9 mouse cellular contexts compared by ENCODE assay signal in the genomic region with DNA sequence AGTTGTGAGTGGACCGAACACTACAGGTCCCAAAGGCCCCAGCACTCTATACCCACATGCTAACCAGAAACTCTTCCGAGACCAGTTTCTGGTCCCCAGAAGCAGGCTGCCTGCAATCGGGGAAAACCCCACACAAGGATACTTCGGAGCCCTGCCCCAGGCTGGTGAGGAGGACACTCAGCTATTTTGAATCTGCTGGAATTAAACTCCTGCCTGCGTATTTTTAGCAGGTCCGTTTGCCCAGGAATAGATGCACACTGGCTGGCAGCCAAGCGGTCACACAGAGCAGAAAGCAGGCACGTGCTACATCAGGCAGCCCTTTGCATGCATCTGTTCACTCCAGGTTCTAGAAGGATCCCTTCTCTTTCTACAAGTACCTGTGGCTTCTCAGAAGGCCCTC. TPM values are rescaled to one million over a fixed set of nuclear protein-coding genes. Genes with fewer than 3 reads are reported as not detected.
DNase-seq lines count a peak whose midpoint lies in the region; ATAC-seq and TF ChIP-seq lines count a peak whose summit lies in the region.
"Had no signal": no experiment of that assay in that cellular context is flagged by ENCODE, and none has a peak within 500 bp of the region (broad histone marks: within the 10 kb centered on the region; RNA-seq: fewer than 3 reads in every experiment).

No protein-coding gene starts in this region.

- no peak for TF ChIP-seq CTCF in bone marrow macrophage, adult 2 months (IDR thresholded peaks at IDR 0.05; ENCODE audit: low read depth, low read length)
- no peak for TF ChIP-seq CTCF in lung, adult 2 months (IDR thresholded peaks at IDR 0.05; ENCODE audit: insufficient read depth, low read length)

- H3K9ac ChIP-seq in forebrain, embryonic 14.5 days (ENCODE audit: low read length): no peak overlapping the region
- no peak overlapping the region for H3K9ac ChIP-seq in forebrain, embryonic 16.5 days (replicated peaks; ENCODE audit: low read depth, low read length)
- H3K9ac ChIP-seq: liver, embryonic 14.5 days had no signal

- TF ChIP-seq POLR2A in bone marrow macrophage, adult 2 months (IDR thresholded peaks at IDR 0.05; ENCODE audit: borderline replicate concordance, low read depth, low read length): no peak
- TF ChIP-seq POLR2A in lung, adult 2 months (IDR thresholded peaks at IDR 0.05; ENCODE audit: borderline replicate concordance, extremely low read depth, low read depth, low read length): no peak

- 52% methylated on average over 8 of the region's 8 CpGs for WGBS in forebrain, embryonic 14.5 days
- 54% methylated on average over 8 of the region's 8 CpGs for WGBS in forebrain, embryonic 16.5 days
- WGBS in lung, adult 2 months: 23% methylated on average over 8 of the region's 8 CpGs

- no peak overlapping the region for H3K4me2 ChIP-seq in forebrain, embryonic 14.5 days (ENCODE audit: low read length)
- no peak overlapping the region for H3K4me2 ChIP-seq in forebrain, embryonic 16.5 days (ENCODE audit: low read length)

- H3K4me1 ChIP-seq in forebrain, embryonic 14.5 days (ENCODE audit: control insufficient read depth, insufficient read depth, low read length): peaks cover 10% of the 10 kb centered on the region; the same call in 1 of the 2 replicates
- H3K4me1 ChIP-seq in forebrain, embryonic 16.5 days (replicated peaks; ENCODE audit: control insufficient read depth, insufficient read depth, low read length): peaks cover 15% of the 10 kb centered on the region
- H3K4me1 ChIP-seq in bone marrow macrophage, adult 2 months (ENCODE audit: control insufficient read depth, insufficient read depth, low read length): peaks cover 36% of the 10 kb centered on the region
- H3K4me1 ChIP-seq in lung, adult 2 months (ENCODE audit: control insufficient read depth, insufficient read depth, low read length): peaks cover 7% of the 10 kb centered on the region; the same call in 1 of the 2 replicates

- no peaks in the 10 kb centered on the region for H3K9me3 ChIP-seq in forebrain, embryonic 14.5 days (replicated peaks; ENCODE audit: control insufficient read depth, low read length)
- no peaks in the 10 kb centered on the region for H3K9me3 ChIP-seq in forebrain, embryonic 16.5 days (ENCODE audit: control insufficient read depth, low read length)

- no peak overlapping the region for H3K27ac ChIP-seq in forebrain, embryonic 14.5 days (ENCODE audit: low read depth, low read length)
- no peak overlapping the region for H3K27ac ChIP-seq in forebrain, embryonic 16.5 days (ENCODE audit: low read length)
- H3K27ac ChIP-seq in bone marrow macrophage, adult 2 months (ENCODE audit: insufficient read depth, low read depth, low read length): peak overlapping the region; percentile 76
- H3K27ac ChIP-seq: liver, embryonic 14.5 days had no signal

- no peak for ATAC-seq in forebrain, embryonic 14.5 days
- ATAC-seq in forebrain, embryonic 16.5 days: no peak

- H3K36me3 ChIP-seq in forebrain, embryonic 14.5 days (ENCODE audit: control insufficient read depth, insufficient read depth, low read length): peaks cover 12% of the 10 kb centered on the region
- peaks cover 2% of the 10 kb centered on the region; the same call in 1 of the 2 replicates for H3K36me3 ChIP-seq in forebrain, embryonic 16.5 days (ENCODE audit: control insufficient read depth, insufficient read depth)

- DNase-seq in forebrain, embryonic 14.5 days (ENCODE audit: low spot score): peak; percentile 59
- peak; percentile 79 for DNase-seq in gastrocnemius, postnatal 14 days
- DNase-seq in kidney, adult 18-20 months: peak; percentile 85
- DNase-seq in lung, adult 2 months: peak; percentile 32
- peak; percentile 68 for DNase-seq in testis, postnatal 10 days (ENCODE audit: low spot score)
- DNase-seq in thymus, postnatal 36 days: no peak

- H3K27me3 ChIP-seq in forebrain, embryonic 14.5 days (replicated peaks; ENCODE audit: control insufficient read depth, insufficient read depth, low read length): no peaks in the 10 kb centered on the region
- H3K27me3 ChIP-seq in forebrain, embryonic 16.5 days (replicated peaks; ENCODE audit: control insufficient read depth, insufficient read depth, low read length): no peaks in the 10 kb centered on the region

- no peak overlapping the region for H3K4me3 ChIP-seq in forebrain, embryonic 14.5 days (ENCODE audit: low read depth, low read length)
- H3K4me3 ChIP-seq in forebrain, embryonic 16.5 days (replicated peaks; ENCODE audit: low read length): no peak overlapping the region
- peak overlapping the region; percentile 30 for H3K4me3 ChIP-seq in bone marrow macrophage, adult 2 months (ENCODE audit: insufficient read depth, low read length)
- H3K4me3 ChIP-seq in lung, adult 2 months (replicated peaks; ENCODE audit: extremely low read depth, low read depth, low read length): no peak overlapping the region

- intact Hi-C loops in gastrocnemius, postnatal 14 days (cut with DNase I; ENCODE audit: low total_unique reads): loop anchor here (5.0 kb wide), 1 partner anchor 108 kb away; a partner anchor contains a TSS

RNA-seq across cellular contexts. Expression of a gene that starts 15.1 kb away (rescaled TPM):
- polyA plus RNA-seq in forebrain, embryonic 14.5 days (2014; fragmentation: Nextera tagmentation; extraction: Ambion mirVana): 18.7 and 27.7 TPM in 2 replicates
- 37.5 and 40.7 TPM in 2 replicates for polyA plus RNA-seq in forebrain, embryonic 16.5 days (2015; fragmentation: Nextera tagmentation; extraction: Ambion mirVana)
- polyA plus RNA-seq in bone marrow macrophage, adult 2 months (2012; ENCODE audit: insufficient read depth, insufficient read length, missing spikeins): 5.6 and 6.9 TPM in 2 replicates
- 10 to 100 TPM; 57.4 to 62.0 TPM for total RNA-seq in gastrocnemius, postnatal 14 days (2021)
- polyA plus RNA-seq in lung, adult 2 months (2012; rRNA removed): 22.3 and 32.2 TPM in 2 replicates

Comparison
In these comparisons a context has a peak if more than half of its experiments do, and no peak if none do; other contexts are left out.
1. DNase-seq: peak in forebrain, embryonic 14.5 days (single experiment), gastrocnemius, postnatal 14 days (single experiment), kidney, adult 18-20 months (single experiment), lung, adult 2 months (single experiment) and testis, postnatal 10 days (single experiment); none in thymus, postnatal 36 days (0 of 2).